Mouse (Mus musculus) retina, adult 2 months (tissue): ENCODE results near the gene Ggta1.

Experiments
- DNase-seq: peaks from one replicate; pipeline ENCODE4 v3.0.0-alpha.2; 2012; ENCODE audit warnings: low read depth, low spot score

The Ggta1 gene

GRCm38 (mm10) chr2:35437796-35438195 lies 25.2 kb downstream of the Ggta1 start:
- no peak for DNase-seq

GRCm38 (mm10) chr2:35434576-35435123 lies 28.4 kb downstream of the Ggta1 start:
- no peak for DNase-seq

GRCm38 (mm10) chr2:35433428-35433827 lies 29.6 kb downstream of the Ggta1 start:
- no peak for DNase-seq

- no peak for DNase-seq
Observed at GRCm38 (mm10) chr2:35432472-35432871, 30.6 kb downstream of the Ggta1 start.

- DNase-seq = no peak
Observed at GRCm38 (mm10) chr2:35432011-35432410, 31.0 kb downstream of the Ggta1 start.

- no peak for DNase-seq
Observed at GRCm38 (mm10) chr2:35430806-35431205, 32.2 kb downstream of the Ggta1 start.

- no peak for DNase-seq
Observed at GRCm38 (mm10) chr2:35428615-35429300, 34.3 kb downstream of the Ggta1 start.

- no peak for DNase-seq
Observed at GRCm38 (mm10) chr2:35427559-35427958, 35.5 kb downstream of the Ggta1 start.

- no peak for DNase-seq
Observed at GRCm38 (mm10) chr2:35423711-35424339, 39.2 kb downstream of the Ggta1 start.

GRCm38 (mm10) chr2:35422384-35422783 lies 40.6 kb downstream of the Ggta1 start:
- no peak for DNase-seq

GRCm38 (mm10) chr2:35420681-35421080 lies 42.4 kb downstream of the Ggta1 start:
- DNase-seq = no peak

- no peak for DNase-seq
Observed at GRCm38 (mm10) chr2:35419671-35420070, 43.4 kb downstream of the Ggta1 start.

- DNase-seq = no peak
Observed at GRCm38 (mm10) chr2:35419243-35419642, 43.8 kb downstream of the Ggta1 start.

GRCm38 (mm10) chr2:35417231-35417630 lies 45.8 kb downstream of the Ggta1 start:
- DNase-seq = no peak

GRCm38 (mm10) chr2:35416473-35416872 lies 46.6 kb downstream of the Ggta1 start:
- DNase-seq = no peak

GRCm38 (mm10) chr2:35412810-35413209 lies 50.2 kb downstream of the Ggta1 start:
- DNase-seq = no peak

- DNase-seq = no peak
Observed at GRCm38 (mm10) chr2:35412246-35412645, 50.8 kb downstream of the Ggta1 start.

- DNase-seq = no peak
Observed at GRCm38 (mm10) chr2:35411640-35412190, 51.3 kb downstream of the Ggta1 start.

GRCm38 (mm10) chr2:35409466-35409865 lies 53.6 kb downstream of the Ggta1 start:
- DNase-seq = no peak

- DNase-seq = no peak
Observed at GRCm38 (mm10) chr2:35408409-35409110, 54.5 kb downstream of the Ggta1 start.

GRCm38 (mm10) chr2:35407878-35408277 lies 55.2 kb downstream of the Ggta1 start:
- DNase-seq = no peak

GRCm38 (mm10) chr2:35407266-35407665 lies 55.8 kb downstream of the Ggta1 start:
- DNase-seq = no peak
